Mouse (Mus musculus): Measurements from ENCODE around the gene Mrps18c.
A peak's percentile ranks its signal among the peaks of the same experiment; 100 is the strongest.

The Mrps18c gene

DNA sequence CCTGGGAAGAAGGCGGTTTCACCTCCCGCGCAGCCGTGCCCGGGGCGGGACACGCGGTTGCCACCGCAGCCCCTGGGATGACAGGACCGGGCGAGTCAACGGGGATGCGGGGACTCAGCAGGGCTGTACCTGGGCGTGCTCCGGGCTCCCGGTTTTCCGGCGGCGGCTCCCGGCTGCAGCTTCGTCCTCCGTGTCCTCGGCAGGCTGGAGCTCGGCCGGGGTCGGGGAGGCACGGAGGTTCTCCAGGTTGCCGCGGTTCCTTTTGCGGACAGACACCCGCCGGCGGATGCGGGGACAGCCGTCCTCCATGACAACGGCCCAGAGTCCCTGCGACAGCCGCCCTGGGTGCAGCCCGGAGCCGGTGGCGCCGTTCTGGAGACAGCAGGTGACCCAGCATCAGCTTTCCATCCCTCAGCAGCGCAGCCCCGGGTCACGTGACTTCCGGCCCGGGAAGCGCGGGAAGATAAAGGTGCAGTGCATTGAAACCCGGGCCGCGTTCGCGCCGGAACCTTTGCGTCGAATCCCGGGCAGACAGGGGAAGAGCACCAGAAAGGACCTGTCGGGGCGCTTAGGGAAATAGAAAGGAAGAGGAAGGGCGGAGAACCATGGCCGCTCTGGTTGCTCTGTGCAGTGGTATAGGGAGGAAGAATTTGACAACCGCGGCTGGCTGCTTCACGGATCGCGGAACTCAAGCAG is at the start of gene Mrps18c, which contains the start of gene Helq:
Gene Mrps18c, plus strand, starts transcription at position 463 of the 696 bp plus-strand sequence.
Gene Helq, minus strand, starts transcription at position 434 of the 696 bp plus-strand sequence.
- peak; percentile 59 to 60 for DNase-seq (ENCODE audit: low read depth in 1 of 2, low spot score in 2 of 2)

- DNase-seq (ENCODE audit: low read depth in 1 of 2, low spot score in 2 of 2), result peak in 1 of 2 experiments; percentile 14
Measured at GRCm38 (mm10) chr5:100750617-100751255, 47.7 kb upstream of the Mrps18c start.

DNA sequence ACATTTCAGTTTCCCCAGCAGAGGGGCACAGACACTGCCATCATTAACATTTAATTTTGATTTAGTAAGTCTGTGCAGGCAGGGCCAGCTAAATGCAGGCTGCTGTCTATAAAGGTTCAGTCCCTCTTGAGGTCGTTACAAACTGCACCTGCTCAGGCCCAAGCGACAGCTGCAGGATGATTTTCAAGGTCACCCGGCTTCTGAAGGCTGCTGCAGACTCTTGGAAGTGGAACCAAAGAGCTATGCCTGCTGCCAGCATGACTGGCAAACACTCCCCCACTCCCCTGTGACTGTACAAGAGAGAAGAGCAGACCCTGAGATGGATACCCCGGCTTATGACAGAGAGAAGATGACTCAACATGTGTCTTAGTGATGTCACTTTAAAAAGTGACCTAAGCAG is 46.8 kb upstream of the Mrps18c start:
- no peak for DNase-seq (ENCODE audit: low read depth in 1 of 2, low spot score in 2 of 2)

DNA sequence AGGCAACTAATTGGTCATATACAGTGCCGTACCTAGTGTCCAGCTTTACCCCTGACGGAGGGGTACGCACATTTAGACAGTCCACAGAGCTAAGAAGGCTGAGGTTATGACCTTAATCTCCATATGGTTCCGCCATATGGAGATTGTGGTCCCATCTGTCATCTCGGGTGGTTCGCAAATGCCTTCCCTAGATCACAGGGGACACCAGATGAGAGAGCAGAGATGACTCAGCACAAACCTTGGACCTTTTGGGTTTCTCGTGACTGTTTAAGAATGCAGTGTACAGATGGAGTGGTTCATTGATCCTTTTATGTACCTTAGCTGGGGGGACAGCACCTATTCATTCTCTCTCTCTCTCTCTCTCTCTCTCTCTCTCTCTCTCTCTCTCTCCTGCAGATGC is 45.0 kb upstream of the Mrps18c start:
- no peak for DNase-seq (ENCODE audit: low read depth in 1 of 2, low spot score in 2 of 2)

DNA sequence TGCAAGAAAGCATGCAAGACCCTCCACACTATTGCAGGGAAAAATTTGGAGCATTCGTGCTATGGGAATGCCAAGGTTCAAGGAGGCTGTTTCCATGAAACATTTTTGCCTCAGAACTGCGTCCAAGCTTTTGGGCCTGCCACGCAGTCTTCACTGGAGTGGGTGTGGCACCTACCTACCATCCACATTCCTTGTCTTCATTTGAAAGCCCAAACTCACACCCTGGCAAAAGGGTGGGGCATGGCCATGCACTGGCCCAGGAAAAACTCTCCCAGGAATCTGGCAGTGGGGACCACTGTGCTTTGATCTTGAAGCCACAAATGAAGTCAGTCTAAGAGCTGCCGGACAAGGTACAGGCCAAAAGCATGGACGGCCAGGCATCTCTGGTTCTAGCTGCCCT is 40.3 kb upstream of the Mrps18c start:
- DNase-seq (ENCODE audit: low read depth in 1 of 2, low spot score in 2 of 2), result no peak

DNA sequence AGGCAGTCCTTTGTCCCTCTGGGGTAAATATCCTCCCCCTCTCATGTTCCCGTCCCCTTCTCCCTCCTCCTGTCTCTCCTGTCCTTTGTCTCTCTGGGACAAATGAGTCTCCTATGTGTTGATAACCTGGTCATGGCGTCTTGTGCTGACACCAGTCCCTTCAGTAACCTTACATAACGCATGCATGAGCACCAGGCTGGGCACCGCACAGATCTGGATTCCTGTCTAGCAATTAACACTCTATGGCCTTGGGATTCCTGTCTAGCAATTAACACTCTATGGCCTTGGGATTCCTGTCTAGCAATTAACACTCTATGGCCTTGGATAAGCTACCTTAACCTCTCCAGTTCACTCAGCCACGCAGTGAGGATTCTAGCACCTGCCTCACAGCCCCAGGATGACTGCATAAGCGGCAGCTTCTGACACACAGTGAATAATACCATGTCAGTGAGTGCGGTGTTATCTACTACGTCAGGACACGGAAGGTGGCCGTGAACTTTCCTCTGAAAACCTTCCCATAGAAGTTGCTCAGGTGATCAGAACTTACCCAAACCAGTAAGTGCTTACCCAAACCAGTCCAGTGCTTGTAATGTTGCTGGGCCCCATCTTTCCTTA is 38.3 kb upstream of the Mrps18c start:
- no peak for DNase-seq (ENCODE audit: low read depth in 1 of 2, low spot score in 2 of 2)

DNA sequence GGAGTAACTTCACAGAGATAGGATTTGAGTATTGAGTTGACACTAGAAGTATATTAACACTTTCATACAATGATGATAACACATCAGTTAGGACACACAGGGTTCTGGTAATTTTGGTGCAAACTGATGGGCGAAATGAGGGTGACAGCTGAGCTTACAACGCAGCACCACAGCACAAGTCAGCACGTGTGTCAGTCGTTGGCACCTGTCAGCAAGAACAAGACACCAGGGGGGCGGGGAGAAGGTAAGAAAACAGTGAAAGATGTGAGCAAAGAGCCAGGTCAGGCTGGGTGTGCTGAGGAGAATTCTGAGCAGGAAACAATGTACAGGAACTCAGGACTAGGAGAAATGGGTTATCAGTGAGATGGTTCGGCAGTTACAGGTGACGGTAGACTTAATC is 36.7 kb upstream of the Mrps18c start:
- no peak for DNase-seq (ENCODE audit: low read depth in 1 of 2, low spot score in 2 of 2)

- no peak for DNase-seq (ENCODE audit: low read depth in 1 of 2, low spot score in 2 of 2)
Measured at GRCm38 (mm10) chr5:100766026-100766425, 32.4 kb upstream of the Mrps18c start.

DNA sequence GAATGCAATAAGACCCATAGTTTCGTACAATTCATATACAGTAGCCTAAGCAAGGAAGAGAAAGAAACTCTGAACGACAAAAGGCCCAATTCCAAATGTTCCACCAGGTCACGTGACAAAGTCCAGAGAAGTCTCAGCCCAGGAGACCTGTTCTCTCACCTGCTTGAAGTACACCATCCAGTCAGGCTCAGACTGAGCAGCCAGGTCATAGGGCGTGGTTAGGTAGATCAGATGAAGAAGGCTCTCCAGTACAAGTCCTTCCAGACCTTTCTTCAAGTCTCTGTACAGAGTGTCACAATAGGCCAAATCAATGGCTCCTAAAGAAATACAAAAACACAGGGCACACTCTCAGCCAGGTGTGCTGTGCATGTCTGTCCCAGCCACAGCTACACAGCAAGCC is 26.9 kb upstream of the Mrps18c start:
- no peak for DNase-seq (ENCODE audit: low read depth in 1 of 2, low spot score in 2 of 2)

DNA sequence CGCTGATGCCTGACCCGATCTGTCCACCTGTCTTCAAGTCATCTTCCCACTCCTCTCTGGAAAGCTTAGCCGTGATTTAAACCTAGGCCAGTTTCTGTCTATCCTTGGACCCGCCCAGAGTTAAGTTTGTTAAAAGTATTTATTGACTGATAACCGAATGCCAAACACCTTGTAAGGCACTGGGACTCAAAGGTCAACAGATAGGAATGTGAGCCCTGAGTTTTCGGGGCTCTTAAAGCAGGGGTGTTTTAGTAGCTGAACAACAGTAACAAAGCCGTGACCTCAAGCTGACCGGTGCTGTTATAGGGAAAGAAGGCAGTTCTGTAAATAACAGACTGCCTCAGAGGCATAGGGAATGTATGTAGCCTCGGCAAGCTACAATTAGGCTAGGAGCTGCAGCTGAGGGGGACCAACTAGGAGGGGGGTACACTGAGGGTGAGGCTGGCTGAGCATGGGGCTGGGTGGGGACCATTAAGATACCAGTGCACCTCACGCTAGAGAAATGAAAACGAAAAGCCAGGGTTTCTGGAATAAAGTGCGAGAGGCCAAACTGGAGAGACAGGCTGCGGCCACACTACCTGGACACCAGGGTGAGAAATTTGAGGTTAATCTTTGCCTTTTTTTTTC is 22.5 kb upstream of the Mrps18c start:
- DNase-seq (ENCODE audit: low read depth in 1 of 2, low spot score in 2 of 2), result no peak

DNA sequence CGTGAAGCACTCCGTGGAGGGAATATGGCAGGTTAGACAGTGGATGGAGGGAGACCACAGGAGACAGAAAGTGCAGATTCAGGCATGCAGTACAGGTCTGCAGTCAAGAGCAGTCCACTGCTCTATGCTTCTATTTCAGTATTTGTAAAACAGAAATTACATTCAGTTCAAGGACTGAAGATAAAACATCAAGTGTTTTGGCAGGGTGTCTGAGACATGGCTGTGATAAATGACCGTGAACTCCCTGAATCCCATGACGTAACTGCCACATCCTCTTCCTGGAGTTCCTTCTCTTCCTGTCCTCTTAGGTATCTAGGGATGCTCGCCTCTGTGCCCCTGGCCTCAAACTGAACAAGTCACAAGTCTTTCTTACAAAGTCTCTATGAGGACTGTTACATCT is 21.5 kb upstream of the Mrps18c start:
- no peak for DNase-seq (ENCODE audit: low read depth in 1 of 2, low spot score in 2 of 2)

GRCm38 (mm10) chr5:100779002-100779401 is 19.4 kb upstream of the Mrps18c start:
- DNase-seq (ENCODE audit: low read depth in 1 of 2, low spot score in 2 of 2), result no peak

GRCm38 (mm10) chr5:100787527-100787926 is 10.9 kb upstream of the Mrps18c start:
- DNase-seq (ENCODE audit: low read depth in 1 of 2, low spot score in 2 of 2), result no peak

GRCm38 (mm10) chr5:100792261-100792660 is 6.2 kb upstream of the Mrps18c start:
- no peak for DNase-seq (ENCODE audit: low read depth in 1 of 2, low spot score in 2 of 2)

DNA sequence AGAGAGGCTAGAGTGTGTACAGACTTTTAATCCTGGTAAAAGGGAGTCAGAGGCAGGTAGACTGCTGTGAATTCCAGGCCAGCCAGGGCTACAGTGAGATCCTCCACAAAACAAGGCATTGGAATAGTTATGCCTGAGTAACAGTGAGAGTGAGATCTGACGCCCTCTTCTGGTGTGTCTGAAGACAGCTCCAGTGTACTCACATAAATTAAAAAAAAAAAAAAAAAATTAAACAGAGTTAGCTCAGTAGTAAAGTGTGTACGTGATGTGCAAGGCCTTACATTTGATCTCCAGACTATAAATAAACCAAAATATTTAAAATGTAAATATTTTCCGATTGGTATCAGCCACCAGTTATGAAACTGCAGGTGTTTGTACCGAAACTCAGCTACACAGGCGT is 4.3 kb upstream of the Mrps18c start:
- DNase-seq (ENCODE audit: low read depth in 1 of 2, low spot score in 2 of 2), result no peak

DNA sequence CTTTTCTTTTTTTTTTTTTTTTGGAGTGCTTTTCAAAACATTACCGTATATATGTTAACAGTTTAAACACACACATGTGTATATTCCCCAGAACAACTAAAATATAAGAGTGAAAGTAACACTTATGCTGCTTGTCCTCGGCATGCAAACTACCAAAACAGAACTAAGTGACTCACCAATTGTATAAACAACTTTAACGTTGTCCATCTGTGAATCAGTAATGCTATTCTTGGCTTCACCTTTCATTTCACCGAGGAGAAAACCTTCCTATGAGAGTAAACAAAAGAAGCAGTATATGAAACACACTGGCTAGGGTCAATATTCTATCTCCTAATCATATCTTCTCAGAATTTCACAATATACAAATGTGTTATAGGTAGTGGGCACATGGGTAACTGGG is 19.9 kb downstream of the Mrps18c start:
- DNase-seq (ENCODE audit: low read depth in 1 of 2, low spot score in 2 of 2), result no peak

GRCm38 (mm10) chr5:100819568-100820480 is 21.4 kb downstream of the Mrps18c start:
- DNase-seq (ENCODE audit: low read depth in 1 of 2, low spot score in 2 of 2), result no peak

DNA sequence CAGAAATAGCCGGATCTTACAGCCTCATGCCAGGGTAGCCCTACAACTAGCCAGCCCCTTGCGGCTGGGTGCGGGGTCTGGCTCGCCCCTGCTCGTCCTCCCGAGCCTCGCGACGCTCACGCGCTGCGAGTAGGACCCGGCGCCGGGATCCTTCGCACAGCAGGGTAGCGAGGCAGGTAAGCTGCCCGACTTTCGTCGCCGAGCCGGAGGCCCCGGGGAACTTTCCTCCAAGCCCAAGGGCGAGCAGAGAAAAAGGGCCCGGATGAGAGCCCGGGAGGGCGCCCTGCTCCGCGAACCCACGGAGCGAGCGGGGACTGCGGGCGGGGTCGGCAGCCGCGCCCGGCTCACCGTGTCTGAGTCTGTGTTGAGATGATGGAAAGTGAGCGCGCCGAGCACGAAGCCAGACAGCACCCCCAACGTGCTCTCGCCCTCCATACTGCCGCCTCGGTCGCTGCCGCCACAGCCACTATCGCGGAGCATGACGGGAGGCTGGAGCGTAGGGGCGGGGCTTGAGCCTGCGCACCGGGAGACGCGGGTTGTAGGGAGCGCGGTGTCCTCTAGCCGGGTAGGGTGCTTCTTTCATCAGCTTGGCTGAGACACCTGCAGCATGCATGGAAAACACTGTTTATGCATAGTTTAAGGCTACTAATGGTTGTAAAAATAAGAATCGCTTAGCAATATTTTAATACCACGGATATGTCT is 22.2 kb downstream of the Mrps18c start, which contains the start of gene Abraxas1:
Gene Abraxas1, minus strand, starts transcription at position 483 of the 702 bp plus-strand sequence.
- peak; percentile 26 to 73 for DNase-seq (ENCODE audit: low read depth in 1 of 2, low spot score in 2 of 2)

DNA sequence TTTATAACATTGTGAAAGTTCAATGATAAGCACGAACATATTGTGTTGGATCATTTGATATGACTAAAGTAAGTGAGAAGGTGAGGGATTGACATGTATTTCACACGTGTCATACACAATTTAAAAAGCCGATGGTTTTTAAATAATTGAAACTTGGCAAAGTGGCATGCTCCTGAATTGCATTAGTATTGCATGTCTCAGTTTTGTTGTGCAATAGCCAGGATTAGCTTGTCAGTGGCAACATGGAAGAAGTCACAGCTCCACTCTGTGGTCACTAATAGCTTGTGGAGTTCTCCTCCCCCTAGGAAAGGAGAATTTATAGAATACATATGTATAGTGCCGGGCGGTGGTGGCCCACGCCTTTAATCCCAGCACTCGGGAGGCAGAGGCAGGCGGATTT is 22.9 kb downstream of the Mrps18c start:
- DNase-seq (ENCODE audit: low read depth in 1 of 2, low spot score in 2 of 2), result peak in 1 of 2 experiments; percentile 5

DNA sequence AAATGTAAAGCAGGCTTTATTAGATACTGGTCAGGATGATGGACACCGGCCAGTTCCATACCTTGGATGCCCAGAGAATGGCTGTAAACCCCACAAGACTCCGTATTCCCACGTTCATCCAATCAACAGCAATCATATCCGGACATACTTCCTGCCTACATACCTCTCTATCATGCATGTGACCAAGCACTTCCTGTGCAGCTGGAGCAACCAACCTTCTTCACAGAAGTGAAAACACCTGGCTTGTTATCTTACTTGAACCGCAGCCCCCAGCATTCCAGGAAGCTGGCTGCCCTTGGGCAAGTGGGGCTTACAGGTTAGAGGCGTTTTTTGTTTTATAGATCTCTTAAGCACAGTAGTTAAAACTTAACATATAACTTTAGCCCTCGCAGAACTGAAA is 24.4 kb downstream of the Mrps18c start:
- DNase-seq (ENCODE audit: low read depth in 1 of 2, low spot score in 2 of 2), result no peak

Data from monocyte, adult 2 months (primary cell).